Mouse (Mus musculus) forebrain, embryonic 12.5 days (tissue): Measurements from ENCODE around the gene Derl2. TPM values are rescaled to one million over a fixed set of nuclear protein-coding genes. Genes with fewer than 3 reads are reported as not detected.

ENCODE experiments used
- polyA plus RNA-seq: library from polyadenylated mRNA; unstranded; fragments of >200 nt; fragmentation: Nextera tagmentation; extraction: Ambion mirVana; gene quantifications from 2 replicates; pipeline ENCODE4 v1.2.1, GENCODE M21; 2016

Gene Derl2
- polyA plus RNA-seq, 1 experiment from 2014 or later: 43.5 TPM

Other genes starting within 250 kb of the Derl2 start
- gene Scimp, start 207.3 kb downstream of the Derl2 start, polyA plus RNA-seq: not detected in 2 replicates
- 55.2 and 57.7 TPM in 2 replicates for gene Rabep1, start 175.1 kb downstream of the Derl2 start, polyA plus RNA-seq
- gene Nup88, start 49.9 kb downstream of the Derl2 start, polyA plus RNA-seq: 158 and 163 TPM in 2 replicates
- gene Rpain, start 49.6 kb downstream of the Derl2 start, polyA plus RNA-seq: 83.9 and 89.5 TPM in 2 replicates
- gene C1qbp, start 36.8 kb downstream of the Derl2 start, polyA plus RNA-seq: 249 and 252 TPM in 2 replicates
- gene Dhx33, start 15.4 kb downstream of the Derl2 start, polyA plus RNA-seq: 20.9 and 22.3 TPM in 2 replicates
- 60.7 and 66.1 TPM in 2 replicates for gene Mis12, start 230 bp downstream of the Derl2 start, polyA plus RNA-seq
- gene 6330403K07Rik, start 13.7 kb upstream of the Derl2 start, polyA plus RNA-seq: 321 and 327 TPM in 2 replicates
- 0.09 TPM in 1 of 2 replicates, not detected in the other for gene Nlrp1a, start 124.9 kb upstream of the Derl2 start, polyA plus RNA-seq
- gene Nlrp1b, start 210.9 kb upstream of the Derl2 start, polyA plus RNA-seq: not detected in 2 replicates